Mouse (Mus musculus) bone marrow, adult 2 months (tissue): ENCODE measurements at regions not wholly inside any gene's neighbourhood (a gene's known extent, or its start where the extent isn't known, plus 50 kb on each side); places are given as distances from the start of the nearest gene placed in this dataset.

ENCODE experiments used
- CTCF ChIP-seq: fragments of 200-500 bp; IDR thresholded peaks from 2 replicates; pipeline ENCODE4 v1.5.1; 2011; ENCODE audit warnings: low read length, control low read depth; ENCODE audit not compliant: control insufficient read depth, insufficient read depth
- POLR2A ChIP-seq: fragments of 200-500 bp; IDR thresholded peaks from 2 replicates; pipeline ENCODE4 v1.6.1; 2011; ENCODE audit warnings: low read depth, mild to moderate bottlenecking, control low read depth, low read length, borderline replicate concordance; ENCODE audit not compliant: control insufficient read depth

DNA sequence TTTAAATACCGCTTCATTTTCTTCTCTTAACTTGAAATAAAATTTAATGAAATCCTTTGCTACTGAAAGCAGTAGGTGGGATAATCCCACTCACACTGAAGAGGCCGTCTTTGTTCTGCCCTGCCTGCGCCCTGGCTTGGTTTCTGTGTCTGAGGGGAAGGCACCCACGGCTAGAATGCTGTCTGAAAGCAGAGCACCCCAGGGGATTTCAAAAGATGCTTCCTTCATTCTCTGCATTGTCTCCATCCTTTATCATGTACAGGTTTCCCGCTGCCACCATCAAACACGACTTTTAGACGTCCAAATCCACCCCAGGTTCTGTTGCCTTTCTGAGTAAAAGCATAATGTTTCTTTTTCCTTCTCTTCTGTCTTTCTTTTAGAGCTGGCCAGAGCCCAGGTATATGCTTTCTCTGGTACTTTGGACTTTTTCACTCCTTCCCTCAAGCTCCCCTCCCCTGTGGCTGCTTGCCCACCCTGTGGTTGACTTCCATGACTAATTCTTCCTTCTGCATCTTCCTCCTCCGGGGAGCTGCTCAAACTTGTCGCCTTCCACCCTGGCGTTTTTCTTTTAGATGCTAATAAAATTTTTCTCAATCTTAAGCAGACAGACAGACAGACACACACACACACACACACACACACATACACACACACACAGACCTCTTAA is 370.2 kb upstream of the Hs6st1 start:
- no peak for TF ChIP-seq CTCF
- TF ChIP-seq POLR2A: no peak
